Mouse (Mus musculus) MEL (cell line): Measurements from ENCODE around the gene Bub1. TPM values are rescaled to one million over a fixed set of nuclear protein-coding genes. Genes with fewer than 3 reads are reported as not detected.

Experiments used
- DNase-seq: peaks from one replicate; pipeline ENCODE4 v3.0.0; 2011; ENCODE audit warnings: low read depth, low spot score
- H3K27ac ChIP-seq: 2 replicates; pipeline ENCODE4 v1.5.1; 2012; ENCODE audit warnings: low read depth, mild to moderate bottlenecking, control low read depth, low read length, moderate library complexity; ENCODE audit not compliant: control insufficient read depth
- H3K27me3 ChIP-seq, 2 experiments: fragments of 150-350 bp in 1 of 2; sonication (generic) in 1 of 2; 2 replicates each; pipeline ENCODE4 v1.6.1; 2012; ENCODE audit warnings: low read length in 2 of 2, mild to moderate bottlenecking in 2 of 2, improper control_type of control experiment in 1 of 2, moderate library complexity in 1 of 2; ENCODE audit not compliant: insufficient read depth in 2 of 2, control insufficient read depth in 1 of 2
- H3K36me3 ChIP-seq, 2 experiments: 2 replicates each; pipeline ENCODE4 v1.6.1; 2012 to 2014; ENCODE audit warnings: low read length in 2 of 2, improper control_type of control experiment in 1 of 2, inconsistent platforms in 1 of 2, mild to moderate bottlenecking in 1 of 2; ENCODE audit not compliant: insufficient read depth in 2 of 2, control insufficient read depth in 1 of 2
- H3K4me1 ChIP-seq, 2 experiments: fragments of 150-350 bp in 1 of 2; sonication (generic) in 1 of 2; 2 replicates each; pipeline ENCODE4 v1.6.1; 2012; ENCODE audit warnings: low read length in 2 of 2, improper control_type of control experiment in 1 of 2, mild to moderate bottlenecking in 1 of 2; ENCODE audit not compliant: insufficient read depth in 2 of 2, control insufficient read depth in 1 of 2
- H3K4me3 ChIP-seq, 2 experiments: fragments of 150-350 bp in 1 of 2; sonication (generic) in 1 of 2; 2 replicates each; pipeline ENCODE4 v1.5.1; 2012; ENCODE audit warnings: low read depth in 2 of 2, low read length in 2 of 2, mild to moderate bottlenecking in 2 of 2, moderate library complexity in 2 of 2, control low read depth in 1 of 2, improper control_type of control experiment in 1 of 2; ENCODE audit not compliant: control insufficient read depth in 1 of 2, insufficient read depth in 1 of 2
- H3K79me2 ChIP-seq: 2 replicates; pipeline ENCODE4 v1.6.1; 2012; ENCODE audit warnings: mild to moderate bottlenecking, low read length, moderate library complexity; ENCODE audit not compliant: control insufficient read depth, poor library complexity, insufficient read depth
- H3K9ac ChIP-seq: 2 replicates; pipeline ENCODE4 v1.6.1; 2012; ENCODE audit warnings: low read depth, mild to moderate bottlenecking, control low read depth, low read length, moderate library complexity; ENCODE audit not compliant: control insufficient read depth, poor library complexity, severe bottlenecking
- H3K9me3 ChIP-seq: fragments of 150-350 bp; sonication (generic); replicated peaks from 2 replicates; pipeline ENCODE4 v1.6.1; 2012; ENCODE audit warnings: mild to moderate bottlenecking, low read length, improper control_type of control experiment, moderate library complexity; ENCODE audit not compliant: insufficient read depth
- BHLHE40 ChIP-seq: IDR thresholded peaks from 2 replicates; pipeline ENCODE4 v1.6.1; 2012; ENCODE audit warnings: low read depth, mild to moderate bottlenecking, inconsistent platforms, low read length, improper control_type of control experiment, borderline replicate concordance
- CHD1 ChIP-seq: IDR thresholded peaks from 2 replicates; pipeline ENCODE4 v1.6.1; 2012; ENCODE audit warnings: low read depth, mild to moderate bottlenecking, inconsistent platforms, low read length, improper control_type of control experiment
- CHD2 ChIP-seq: IDR thresholded peaks from 2 replicates; pipeline ENCODE4 v1.6.1; 2011; ENCODE audit warnings: low read length, improper control_type of control experiment
- CTCF ChIP-seq, 3 experiments: IDR thresholded peaks in 2 of 3; conservative IDR thresholded peaks in 1 of 3; 2 replicates each; pipeline ENCODE4 v1.5.1; 2011 to 2012; ENCODE audit warnings: low read length in 3 of 3, low read depth in 2 of 3, mild to moderate bottlenecking in 2 of 3, improper control_type of control experiment in 1 of 3, inconsistent platforms in 1 of 3, mixed read lengths in 1 of 3, moderate library complexity in 1 of 3; ENCODE audit not compliant: control insufficient read depth in 1 of 3, insufficient read depth in 1 of 3, poor library complexity in 1 of 3, severe bottlenecking in 1 of 3
- E2F4 ChIP-seq: IDR thresholded peaks from 2 replicates; pipeline ENCODE4 v1.6.1; 2011; ENCODE audit warnings: low read depth, low read length, improper control_type of control experiment, borderline replicate concordance
- ELF1 ChIP-seq: IDR thresholded peaks from 2 replicates; pipeline ENCODE4 v1.6.1; 2014; ENCODE audit warnings: low read depth, mild to moderate bottlenecking, inconsistent platforms, low read length, improper control_type of control experiment, moderate library complexity
- EP300 ChIP-seq, 2 experiments: IDR thresholded peaks; 2 replicates each; pipeline ENCODE4 v1.6.1; 2011; ENCODE audit warnings: improper control_type of control experiment in 2 of 2, low read length in 2 of 2, low read depth in 1 of 2, mild to moderate bottlenecking in 1 of 2
- ETS1 ChIP-seq: IDR thresholded peaks from 2 replicates; pipeline ENCODE4 v1.6.1; 2012; ENCODE audit warnings: low read depth, mild to moderate bottlenecking, inconsistent platforms, low read length, improper control_type of control experiment, moderate library complexity
- GABPA ChIP-seq: IDR thresholded peaks from 2 replicates; pipeline ENCODE4 v1.6.1; 2012; ENCODE audit warnings: low read depth, mild to moderate bottlenecking, inconsistent platforms, low read length, improper control_type of control experiment, moderate library complexity
- GATA1 ChIP-seq: IDR thresholded peaks from 2 replicates; pipeline ENCODE4 v1.6.1; 2011; ENCODE audit warnings: low read depth, low read length, improper control_type of control experiment
- HCFC1 ChIP-seq: IDR thresholded peaks from 2 replicates; pipeline ENCODE4 v1.6.1; 2012; ENCODE audit warnings: low read depth, mild to moderate bottlenecking, inconsistent platforms, low read length, improper control_type of control experiment, moderate library complexity
- JUND ChIP-seq: IDR thresholded peaks from 2 replicates; pipeline ENCODE4 v1.6.1; 2011; ENCODE audit warnings: low read depth, mild to moderate bottlenecking, improper control_type of control experiment, low read length
- KAT2A ChIP-seq: conservative IDR thresholded peaks from 2 replicates; pipeline ENCODE4 v1.6.1; 2012; ENCODE audit warnings: low read depth, low read length, improper control_type of control experiment, inconsistent platforms
- MAFK ChIP-seq: IDR thresholded peaks from 2 replicates; pipeline ENCODE4 v1.6.1; 2011; ENCODE audit warnings: low read depth, mild to moderate bottlenecking, low read length, improper control_type of control experiment, borderline replicate concordance
- MAX ChIP-seq: IDR thresholded peaks from 2 replicates; pipeline ENCODE4 v1.6.1; 2011; ENCODE audit warnings: low read length, improper control_type of control experiment
- MAZ ChIP-seq: IDR thresholded peaks from 2 replicates; pipeline ENCODE4 v1.6.1; 2012; ENCODE audit warnings: low read depth, mild to moderate bottlenecking, inconsistent platforms, low read length, improper control_type of control experiment
- MYB ChIP-seq: IDR thresholded peaks from 2 replicates; pipeline ENCODE4 v1.6.1; 2011; ENCODE audit warnings: mild to moderate bottlenecking, low read depth, low read length, improper control_type of control experiment
- NELFE ChIP-seq: IDR thresholded peaks from 2 replicates; pipeline ENCODE4 v1.6.1; 2011; ENCODE audit warnings: low read depth, low read length, improper control_type of control experiment
- NRF1 ChIP-seq: IDR thresholded peaks from 2 replicates; pipeline ENCODE4 v1.6.1; 2014; ENCODE audit warnings: low read depth, mild to moderate bottlenecking, inconsistent platforms, low read length, improper control_type of control experiment, moderate library complexity; ENCODE audit not compliant: poor library complexity, insufficient read depth, severe bottlenecking
- POLR2A ChIP-seq, 2 experiments: IDR thresholded peaks; 2 replicates each; pipeline ENCODE4 v1.6.1; 2011 to 2012; ENCODE audit warnings: low read length in 2 of 2, mild to moderate bottlenecking in 2 of 2, control low read depth in 1 of 2, improper control_type of control experiment in 1 of 2, low read depth in 1 of 2, moderate library complexity in 1 of 2; ENCODE audit not compliant: control insufficient read depth in 1 of 2, insufficient read depth in 1 of 2, poor library complexity in 1 of 2
- POLR2AphosphoS2 ChIP-seq: IDR thresholded peaks from 2 replicates; pipeline ENCODE4 v1.6.1; 2011; ENCODE audit warnings: low read length, improper control_type of control experiment
- POLR2AphosphoS5 ChIP-seq: IDR thresholded peaks from 2 replicates; pipeline ENCODE4 v1.6.1; 2012; ENCODE audit warnings: low read depth, borderline replicate concordance, mild to moderate bottlenecking, inconsistent platforms, low read length, moderate library complexity, mixed read lengths
- RAD21 ChIP-seq: IDR thresholded peaks from 2 replicates; pipeline ENCODE4 v1.6.1; 2011; ENCODE audit warnings: mild to moderate bottlenecking, low read depth, low read length, improper control_type of control experiment
- RCOR1 ChIP-seq: IDR thresholded peaks from 2 replicates; pipeline ENCODE4 v1.6.1; 2012; ENCODE audit warnings: low read depth, mild to moderate bottlenecking, inconsistent platforms, low read length, improper control_type of control experiment
- SIN3A ChIP-seq: IDR thresholded peaks from 2 replicates; pipeline ENCODE4 v1.6.1; 2012; ENCODE audit warnings: low read length, improper control_type of control experiment, inconsistent platforms
- SMC3 ChIP-seq: IDR thresholded peaks from 2 replicates; pipeline ENCODE4 v1.6.1; 2011; ENCODE audit warnings: low read depth, low read length, improper control_type of control experiment
- TAL1 ChIP-seq: IDR thresholded peaks from 2 replicates; pipeline ENCODE4 v1.6.1; 2012; ENCODE audit warnings: mild to moderate bottlenecking, inconsistent platforms, low read length, moderate library complexity, mixed read lengths
- TBP ChIP-seq: IDR thresholded peaks from 2 replicates; pipeline ENCODE4 v1.8.0; 2011; ENCODE audit warnings: low read depth, low read length, improper control_type of control experiment
- TCF12 ChIP-seq: IDR thresholded peaks from 2 replicates; pipeline ENCODE4 v1.6.1; 2014; ENCODE audit warnings: low read depth, mild to moderate bottlenecking, inconsistent platforms, low read length, improper control_type of control experiment, moderate library complexity
- UBTF ChIP-seq: IDR thresholded peaks from 2 replicates; pipeline ENCODE4 v1.6.1; 2012; ENCODE audit warnings: low read depth, mild to moderate bottlenecking, inconsistent platforms, low read length, improper control_type of control experiment, moderate library complexity, borderline replicate concordance; ENCODE audit not compliant: insufficient read depth
- USF1 ChIP-seq: IDR thresholded peaks from 2 replicates; pipeline ENCODE4 v1.6.1; 2014; ENCODE audit warnings: low read depth, mild to moderate bottlenecking, inconsistent platforms, low read length, improper control_type of control experiment, moderate library complexity
- USF2 ChIP-seq, 2 experiments: IDR thresholded peaks; 2 replicates each; pipeline ENCODE4 v1.6.1; 2011 to 2012; ENCODE audit warnings: improper control_type of control experiment in 2 of 2, low read length in 2 of 2, borderline replicate concordance in 1 of 2, inconsistent platforms in 1 of 2, low read depth in 1 of 2, mild to moderate bottlenecking in 1 of 2; ENCODE audit not compliant: insufficient read depth in 1 of 2
- ZC3H11A ChIP-seq: IDR thresholded peaks from 2 replicates; pipeline ENCODE4 v1.6.1; 2012; ENCODE audit warnings: low read depth, mild to moderate bottlenecking, inconsistent platforms, low read length, improper control_type of control experiment
- ZKSCAN1 ChIP-seq: IDR thresholded peaks from 2 replicates; pipeline ENCODE4 v1.6.1; 2012; ENCODE audit warnings: low read depth, mild to moderate bottlenecking, inconsistent platforms, low read length, improper control_type of control experiment, moderate library complexity
- ZMIZ1 ChIP-seq: IDR thresholded peaks from 2 replicates; pipeline ENCODE4 v1.6.1; 2012; ENCODE audit warnings: low read depth, mild to moderate bottlenecking, inconsistent platforms, low read length, improper control_type of control experiment, moderate library complexity
- ZNF384 ChIP-seq: IDR thresholded peaks from 2 replicates; pipeline ENCODE4 v1.6.1; 2012; ENCODE audit warnings: low read depth, mild to moderate bottlenecking, inconsistent platforms, low read length, improper control_type of control experiment
- polyA plus RNA-seq, 2 experiments: library from polyadenylated mRNA; stranded (reverse) in 1 of 2; unstranded in 1 of 2; fragments of >175 nt in 1 of 2; fragments of >200 nt in 1 of 2; gene quantifications; 2 replicates each; pipeline versions ENCODE4 v1.2.1 to v1.2.4; 2012; ENCODE audit warnings: low replicate concordance in 2 of 2, low read depth in 1 of 2; ENCODE audit not compliant: insufficient read length in 2 of 2, insufficient read depth in 1 of 2, missing spikeins in 1 of 2
- total RNA-seq: library from RNA; depleted of rRNA; stranded (reverse); fragments of 300-350 nt; gene quantifications from 2 replicates; pipeline ENCODE4 v1.2.3, GENCODE M21; 2012; rRNA removed

The Bub1 gene
- total RNA-seq, result 34.6 and 43.2 TPM in 2 replicates
- polyA plus RNA-seq, result 100 to 1,000 TPM in 1 of 2 experiments, 10 to 100 TPM in 1; 57.2 to 618 TPM

DNA sequence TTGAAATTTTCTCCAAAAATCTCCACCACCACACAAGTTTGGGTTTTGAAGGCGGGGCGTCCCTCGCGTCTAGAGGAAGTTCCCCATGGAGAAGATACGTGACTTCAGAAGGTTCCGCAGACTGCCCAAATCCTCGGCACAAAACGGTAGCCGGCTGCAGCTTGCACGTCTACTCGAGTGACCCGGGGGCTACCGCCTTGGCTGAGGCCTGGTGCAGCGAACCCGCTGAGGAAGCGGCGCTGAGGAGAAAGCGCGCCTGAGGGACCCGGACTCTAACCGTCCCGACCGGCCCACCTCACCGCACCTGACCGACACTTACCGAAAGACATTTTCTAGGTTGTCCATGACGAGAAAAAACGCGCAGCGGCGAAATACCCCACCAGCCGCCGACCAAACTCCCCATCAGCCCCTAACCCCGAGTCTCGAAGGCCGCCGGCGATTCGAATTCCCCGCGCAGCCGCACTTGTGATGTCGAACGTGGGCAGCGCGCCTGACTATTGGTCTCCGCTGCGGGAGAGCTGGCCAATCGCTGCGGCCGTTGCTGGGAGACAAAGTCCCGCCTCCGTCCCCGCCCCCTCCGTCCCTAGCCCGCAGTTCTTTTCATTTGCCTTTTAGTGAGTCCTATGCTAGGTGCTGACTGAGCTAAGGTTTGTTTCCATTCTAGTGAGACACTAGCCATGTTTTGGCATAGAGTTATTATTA is at the start of gene Bub1:
Gene Bub1, minus strand, starts transcription at position 465 of the 702 bp plus-strand sequence.
- Histone ChIP-seq H3K27ac (peak within 1 kb of the TSS; percentile 78), H3K4me1 (no peaks in the 10 kb centered on the region; a peak in 1 of 4 replicates), H3K4me3 (peak within 1 kb of the TSS; percentile 89 to 100), H3K27me3 (no peaks in the 10 kb centered on the region; a peak in 1 of 4 replicates), H3K36me3 (peaks cover 9 to 18% of the 10 kb centered on the region in 2 experiments), H3K9me3 (no peaks in the 10 kb centered on the region), H3K79me2 (peaks cover 17% of the 10 kb centered on the region), H3K9ac (peak within 1 kb of the TSS; percentile 97)
- DNase-seq, result peak; percentile 95
- TF ChIP-seq SMC3 (no peak), GABPA (no peak), POLR2AphosphoS5 (no peak), ZC3H11A (no peak), UBTF (no peak), SIN3A (peak; percentile 65), MAFK (no peak), CHD1 (peak; percentile 65; the same call in 1 of the 2 replicates), E2F4 (peak; percentile 72; the same call in 1 of the 2 replicates), ELF1 (0 out of 2 replicates have a peak, but pooled peaks have one; percentile 55), TBP (peak; percentile 49; the same call in 1 of the 2 replicates), BHLHE40 (no peak), POLR2AphosphoS2 (peak; percentile 84; the same call in 1 of the 2 replicates), EP300 (IDR thresholded peaks at IDR 0.05; ENCODE audit: low read depth in 1 of 2, low read length in 2 of 2) (no peak), ZNF384 (no peak), ETS1 (no peak), ZKSCAN1 (no peak), USF2 (IDR thresholded peaks at IDR 0.05; ENCODE audit: borderline replicate concordance in 1 of 2, insufficient read depth in 1 of 2, low read depth in 1 of 2, low read length in 2 of 2) (no peak), JUND (no peak), GATA1 (no peak), POLR2A (IDR thresholded peaks at IDR 0.05; ENCODE audit: control insufficient read depth in 1 of 2, insufficient read depth in 1 of 2, low read depth in 1 of 2, low read length in 2 of 2, poor library complexity in 1 of 2) (peak; percentile 72 to 88), NELFE (peak; percentile 92), HCFC1 (peak; percentile 69; the same call in 1 of the 2 replicates), CTCF (IDR thresholded peaks at IDR 0.05 in 2 of 3, conservative IDR thresholded peaks at IDR 0.05 in 1 of 3; ENCODE audit: control insufficient read depth in 1 of 3, insufficient read depth in 1 of 3, low read depth in 2 of 3, low read length in 3 of 3, poor library complexity in 1 of 3, severe bottlenecking in 1 of 3) (no peak), MYB (no peak), TCF12 (peak; percentile 56), MAX (peak; percentile 34; the same call in 1 of the 2 replicates), RAD21 (no peak), MAZ (no peak), ZMIZ1 (peak; percentile 83), CHD2 (peak; percentile 33), RCOR1 (no peak; the same call in 1 of the 2 replicates), TAL1 (no peak), KAT2A (no peak), NRF1 (peak; percentile 80), USF1 (peak; percentile 23; the same call in 1 of the 2 replicates)
